Mouse (Mus musculus): ENCODE data around the gene Timeless.
"Not testable (repeated sequence)": the region's sequence is repeated elsewhere in the genome, so short reads cannot be mapped to it uniquely, and the experiment has no call there.

Timeless gene

DNA sequence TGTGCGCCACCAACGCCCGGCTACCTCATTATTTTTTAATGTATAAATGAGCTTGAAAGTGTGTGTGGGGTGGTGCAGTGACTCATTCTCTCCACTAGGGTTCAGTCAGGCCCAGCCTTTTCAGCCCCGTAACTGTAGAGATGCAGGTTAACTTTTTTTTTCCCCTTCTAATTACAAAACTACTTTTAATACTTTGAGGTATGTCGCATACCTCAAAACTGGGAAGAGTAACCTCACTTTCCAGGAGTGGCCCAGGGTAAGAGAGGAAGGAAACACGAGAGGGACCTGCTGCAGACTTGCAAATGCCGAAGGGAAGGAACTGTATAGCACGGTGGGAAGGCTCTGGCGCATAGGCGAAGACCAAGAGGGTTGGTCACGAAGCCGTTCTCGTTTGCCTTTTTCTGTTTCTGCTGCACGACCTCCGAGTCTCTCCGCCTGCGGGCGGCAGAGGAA is 19.0 kb upstream of the Timeless start:
- DNase-seq (ENCODE audit: low spot score) = no peak

DNA sequence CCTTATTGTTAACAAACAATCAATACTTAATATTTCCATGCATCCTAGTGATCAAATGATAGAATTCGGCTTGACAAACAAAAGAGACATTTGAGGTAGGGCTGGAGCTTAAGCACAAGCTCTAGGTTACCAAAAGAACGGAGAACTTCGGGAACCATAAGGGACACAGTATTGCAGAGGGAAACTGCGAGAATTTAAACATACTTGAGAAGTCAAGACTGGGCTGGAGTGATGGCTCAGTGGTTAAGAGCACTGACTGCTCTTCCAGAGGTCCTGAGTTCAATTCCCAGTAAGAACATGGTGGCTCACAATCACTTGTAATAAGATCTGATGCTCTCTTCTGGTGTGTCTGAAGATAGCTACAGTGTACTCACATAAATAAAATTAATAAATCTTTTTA is 17.8 kb upstream of the Timeless start:
- not testable (repeated sequence) for DNase-seq (ENCODE audit: low spot score)

DNA sequence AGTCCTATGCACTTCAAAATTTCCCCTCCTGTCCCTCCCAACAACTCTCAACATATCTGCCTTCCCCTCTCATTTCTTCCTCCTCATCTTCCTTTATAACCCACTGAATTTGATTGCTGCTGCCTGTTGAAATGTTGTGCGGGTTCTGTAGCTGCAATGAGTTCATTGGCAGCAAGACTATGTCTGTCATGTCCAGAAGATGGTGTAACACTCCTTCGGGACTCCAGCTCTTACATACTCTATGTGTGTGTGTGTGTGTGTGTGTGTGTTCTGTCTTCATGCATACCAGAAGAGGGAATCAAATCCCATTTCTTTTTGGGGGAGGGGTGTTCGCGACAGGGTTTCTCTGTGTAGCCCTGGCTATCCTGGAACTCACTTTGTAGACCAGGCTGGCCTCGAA is 16.9 kb upstream of the Timeless start:
- DNase-seq (ENCODE audit: low spot score) = no peak

DNA sequence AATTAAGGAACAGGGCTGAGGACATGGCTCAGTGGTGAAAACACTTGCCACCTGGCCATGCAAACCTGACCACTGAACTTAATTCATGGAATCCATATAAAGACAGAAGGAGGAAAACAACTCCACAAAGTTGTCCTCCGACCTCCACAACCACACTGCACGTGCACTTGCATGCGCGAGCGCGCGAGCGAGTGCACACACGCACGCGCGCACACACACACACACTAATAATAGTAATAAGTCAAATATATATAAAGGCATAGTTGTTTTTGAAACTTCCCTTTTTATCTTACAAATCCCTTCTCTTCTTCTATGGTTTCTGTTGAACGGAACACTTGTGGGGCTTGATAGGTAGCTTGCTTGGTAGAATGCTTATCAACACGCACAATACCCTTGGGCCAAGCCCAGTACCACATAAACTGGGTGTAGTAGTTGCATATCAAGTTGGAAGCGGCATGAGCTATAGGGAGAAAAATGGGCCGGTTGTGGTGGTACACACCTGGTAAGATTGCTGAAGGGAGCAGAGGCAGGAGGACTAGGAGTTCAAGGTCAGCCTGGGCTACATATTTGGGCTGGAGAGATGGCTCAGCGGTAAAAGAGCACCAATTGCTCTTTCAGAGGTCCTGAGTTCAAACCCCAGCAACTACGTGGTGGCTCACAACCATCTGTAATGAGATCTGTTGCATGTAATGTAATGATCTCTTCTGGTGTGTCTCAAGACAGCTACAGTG is 13.3 kb upstream of the Timeless start:
- no peak for DNase-seq (ENCODE audit: low spot score)

DNA sequence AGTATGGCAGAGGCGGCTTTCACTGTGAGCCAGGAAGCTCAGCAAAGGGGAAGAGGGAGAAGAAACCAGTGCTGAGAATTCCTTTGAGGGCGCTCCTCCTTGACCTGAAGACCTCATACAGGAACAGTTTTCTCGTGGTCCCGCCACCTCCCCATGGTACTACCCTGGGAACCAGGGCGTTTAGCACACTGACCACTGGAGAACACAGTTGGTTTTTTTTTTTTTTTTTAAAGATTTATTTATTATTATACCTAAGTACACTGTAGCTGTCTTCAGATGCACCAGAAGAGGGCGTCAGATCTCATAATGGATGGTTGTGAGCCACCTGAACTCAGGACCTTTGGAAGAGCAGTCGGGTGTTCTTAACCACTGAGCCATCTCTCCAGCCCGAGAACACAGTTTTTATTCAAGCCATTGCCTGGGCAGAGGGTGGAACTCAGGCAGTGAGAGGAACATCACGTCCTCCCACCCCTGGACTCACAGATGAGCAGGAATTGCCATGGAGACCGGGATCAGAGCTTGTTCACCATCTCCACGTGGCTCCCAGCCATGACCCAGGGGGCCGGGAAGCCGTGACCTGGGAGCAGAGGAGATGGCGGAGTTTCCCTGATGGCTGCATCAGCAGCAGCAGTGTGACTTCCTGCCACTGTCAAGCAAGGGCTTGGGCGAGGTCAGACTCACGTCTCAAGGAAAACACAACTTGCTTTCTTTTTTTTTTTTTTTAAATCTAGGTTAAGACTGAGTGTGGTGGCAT is 10.2 kb upstream of the Timeless start:
- no peak for DNase-seq (ENCODE audit: low spot score)

DNA sequence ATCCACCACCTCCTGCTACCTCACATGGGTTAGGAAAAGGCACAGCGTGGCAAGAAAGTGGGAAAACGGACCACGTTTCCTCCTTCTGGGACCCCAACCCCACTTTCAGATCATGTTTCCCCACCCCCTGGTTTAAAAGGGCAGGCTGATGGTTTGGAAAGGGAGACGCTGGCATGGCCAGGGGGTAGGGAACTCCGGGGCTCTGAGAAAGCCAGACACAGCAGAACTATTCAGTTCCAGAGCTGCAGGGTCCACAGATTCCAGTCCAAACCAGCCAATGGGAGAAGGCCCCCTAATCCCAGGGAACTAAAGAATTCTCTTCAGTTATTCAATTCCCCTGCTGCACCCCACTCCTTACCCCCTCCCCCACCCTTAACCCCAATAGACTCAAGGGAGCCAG is 6.8 kb upstream of the Timeless start:
- DNase-seq (ENCODE audit: low spot score) = no peak

DNA sequence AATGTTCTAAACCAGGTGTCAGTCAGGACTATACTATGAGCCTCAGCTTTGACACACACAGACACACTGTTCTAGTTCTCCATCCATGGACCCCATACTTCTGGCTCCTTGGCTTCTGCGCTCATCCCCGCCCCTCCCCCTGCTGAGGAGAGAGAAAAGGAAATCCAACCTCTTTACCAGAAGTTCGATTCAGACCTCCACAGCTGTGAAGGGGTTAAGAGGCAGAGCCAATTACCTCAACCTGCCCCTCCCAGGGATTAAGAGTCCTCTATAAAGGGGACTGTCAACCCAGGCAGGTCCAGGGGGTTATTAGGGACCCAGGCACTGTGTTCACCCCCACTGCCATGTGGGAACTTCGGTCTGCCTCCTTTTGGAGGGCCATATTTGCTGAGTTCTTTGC is 6.3 kb upstream of the Timeless start, which contains the start of gene Mip:
Gene Mip, plus strand, starts transcription at position 301 of the 400 bp plus-strand sequence.
- DNase-seq (ENCODE audit: low spot score) = no peak

DNA sequence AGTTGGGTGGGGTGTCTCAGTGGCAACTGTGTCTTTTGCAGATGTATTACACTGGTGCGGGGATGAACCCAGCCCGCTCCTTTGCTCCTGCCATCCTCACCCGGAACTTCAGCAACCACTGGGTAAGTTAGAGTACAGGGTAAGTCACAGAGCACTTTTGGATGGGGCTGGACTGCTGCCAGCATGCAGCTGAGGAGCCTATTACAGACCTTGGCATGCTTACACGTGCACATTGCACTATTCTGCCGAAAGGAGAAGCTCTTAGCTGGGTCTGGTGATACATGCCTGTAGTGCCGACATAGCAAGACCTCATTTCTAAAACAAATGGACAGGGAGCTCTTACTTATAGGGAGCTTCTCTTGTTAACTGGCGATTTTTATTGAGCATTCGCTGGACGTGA is 4.3 kb upstream of the Timeless start:
- DNase-seq (ENCODE audit: low spot score) = no peak

DNA sequence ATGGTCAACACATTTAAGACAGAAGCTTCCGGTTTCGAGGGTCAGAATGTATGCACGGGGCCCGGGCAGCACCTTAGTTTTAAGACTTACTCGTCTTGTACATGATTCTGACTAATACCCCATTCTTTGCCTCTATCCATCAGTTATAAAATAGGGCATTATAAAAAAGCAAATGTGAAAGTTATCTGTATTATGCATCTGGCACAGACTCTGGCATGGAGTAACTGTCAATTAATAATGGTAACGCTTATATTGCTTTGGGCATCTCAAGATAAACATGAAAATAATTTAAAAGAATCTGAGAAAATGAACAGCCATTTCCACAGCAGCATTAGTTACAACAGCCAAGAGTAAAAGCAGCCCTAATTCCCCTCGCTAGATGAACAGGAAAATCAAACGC is 3.9 kb upstream of the Timeless start:
- no peak for DNase-seq (ENCODE audit: low spot score)

DNA sequence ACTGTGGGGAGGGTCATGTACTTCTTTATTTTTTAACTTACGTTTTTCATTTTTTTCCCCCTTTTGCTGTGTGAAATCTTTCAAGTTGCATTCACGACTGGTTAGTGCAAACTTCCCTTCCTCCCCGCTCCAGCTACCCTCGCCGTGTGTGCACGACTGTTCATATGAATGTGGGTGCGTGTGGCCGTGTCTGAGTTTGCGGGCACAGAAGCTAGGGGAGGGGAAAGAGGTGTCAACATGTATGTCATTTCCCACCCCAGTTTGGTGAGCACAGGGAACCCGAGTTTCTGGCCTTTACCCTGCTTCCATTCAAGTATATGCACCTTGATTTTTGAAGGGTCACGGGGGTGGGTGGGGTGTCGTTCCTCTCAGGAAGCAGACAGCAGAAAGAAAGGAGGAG is 1.3 kb upstream of the Timeless start:
- DNase-seq (ENCODE audit: low spot score) = no peak

DNA sequence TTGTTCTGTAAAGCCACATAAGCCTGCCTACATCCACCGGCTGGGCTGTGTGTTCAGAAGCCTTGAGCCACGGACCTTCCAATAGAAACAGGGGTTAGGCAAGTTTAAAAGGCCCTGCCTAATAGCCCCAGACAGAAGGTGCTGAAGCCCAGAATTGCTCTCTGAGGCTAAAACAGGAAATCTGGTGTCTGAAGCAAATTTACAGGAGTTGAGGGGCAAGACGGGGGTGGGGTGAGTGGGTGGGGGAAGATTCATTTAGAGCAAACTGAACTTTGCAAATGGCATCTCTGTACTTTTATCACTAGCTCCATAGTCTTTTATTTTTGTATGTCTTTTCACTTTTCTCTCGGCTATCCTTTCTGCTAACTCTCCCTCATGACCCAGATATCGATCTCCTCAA is 719 bp upstream of the Timeless start:
- no peak for DNase-seq (ENCODE audit: low spot score)

DNA sequence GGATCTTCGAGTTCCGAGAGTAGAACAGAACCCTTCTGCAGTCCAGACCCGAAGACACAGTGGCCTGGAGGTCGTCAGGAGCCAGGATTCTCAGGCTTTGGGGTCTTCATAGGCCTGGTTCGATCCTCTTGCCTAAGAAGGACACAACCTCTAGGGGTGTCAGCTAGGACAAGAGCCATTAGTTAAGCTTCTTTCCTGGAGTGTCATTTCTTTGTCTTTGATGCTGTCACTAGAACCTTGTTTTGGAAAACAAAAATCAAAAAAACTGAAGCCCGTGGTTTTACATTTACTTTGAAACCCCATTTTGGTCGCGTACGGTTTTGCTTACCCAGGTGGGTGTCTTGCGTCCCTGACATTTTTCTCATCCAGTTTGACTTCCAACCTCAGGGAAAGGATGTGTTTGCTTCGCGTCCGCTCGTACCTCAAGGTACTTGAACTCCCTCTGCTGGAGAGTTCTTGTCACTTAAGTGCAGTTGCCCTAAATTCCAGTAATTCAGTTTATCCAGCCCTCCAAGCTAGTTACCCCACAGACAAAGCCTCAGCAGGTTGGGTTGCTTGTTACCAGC is 638 bp downstream of the Timeless start:
- no peak for DNase-seq (ENCODE audit: low spot score)

DNA sequence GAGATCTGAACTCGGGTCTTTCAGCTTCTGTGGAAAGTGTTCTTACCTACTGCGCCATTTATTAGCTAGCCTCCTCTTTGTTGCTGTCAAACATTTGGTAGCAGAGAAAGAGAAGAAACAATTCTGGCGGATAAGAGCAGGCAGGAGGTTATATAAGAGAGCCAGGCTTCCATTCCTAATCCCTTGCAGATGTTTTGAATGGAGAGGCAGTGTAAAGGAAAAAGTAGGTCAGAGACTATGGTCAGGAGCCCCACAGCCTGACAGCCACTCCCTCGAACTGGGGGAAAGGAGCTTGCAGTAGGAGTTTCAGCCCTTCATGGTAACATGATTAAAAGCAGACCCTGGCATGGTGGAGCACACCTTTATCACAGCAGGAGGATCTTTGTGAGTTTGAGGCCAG is 4.5 kb downstream of the Timeless start:
- DNase-seq (ENCODE audit: low spot score) = no peak

DNA sequence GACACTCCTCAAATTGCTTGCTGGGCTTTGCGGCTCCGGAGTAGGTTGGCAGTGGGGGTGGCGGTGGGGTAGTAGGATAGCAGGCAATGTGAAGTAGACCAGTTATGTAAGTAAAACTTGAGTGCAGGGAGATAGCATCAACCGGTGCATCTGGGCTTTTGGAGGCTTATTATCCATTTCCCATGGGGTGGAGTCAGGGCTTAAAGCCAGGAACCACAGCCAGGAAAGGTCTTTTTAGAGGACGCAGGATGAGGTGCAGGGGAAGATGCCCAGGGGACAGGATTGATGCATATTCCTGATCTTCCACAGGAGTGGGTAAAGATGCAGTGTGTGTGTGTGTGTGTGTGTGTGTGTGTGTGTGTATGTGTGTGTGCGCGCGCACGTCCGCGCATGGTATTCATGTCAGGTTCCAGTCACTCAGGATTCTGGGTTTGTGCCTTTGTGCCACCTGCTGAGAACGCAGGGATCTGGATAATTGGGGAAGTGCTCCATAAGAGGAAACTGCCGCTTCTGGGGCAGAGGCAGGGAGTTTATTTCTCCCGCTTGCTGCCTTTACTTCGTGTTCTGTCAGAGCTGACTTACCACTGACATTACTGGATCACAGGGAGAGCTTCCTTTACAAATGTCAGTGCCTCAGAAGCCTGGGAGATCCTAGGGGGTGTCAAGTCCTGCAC is 6.1 kb downstream of the Timeless start:
- no peak for DNase-seq (ENCODE audit: low spot score)

DNA sequence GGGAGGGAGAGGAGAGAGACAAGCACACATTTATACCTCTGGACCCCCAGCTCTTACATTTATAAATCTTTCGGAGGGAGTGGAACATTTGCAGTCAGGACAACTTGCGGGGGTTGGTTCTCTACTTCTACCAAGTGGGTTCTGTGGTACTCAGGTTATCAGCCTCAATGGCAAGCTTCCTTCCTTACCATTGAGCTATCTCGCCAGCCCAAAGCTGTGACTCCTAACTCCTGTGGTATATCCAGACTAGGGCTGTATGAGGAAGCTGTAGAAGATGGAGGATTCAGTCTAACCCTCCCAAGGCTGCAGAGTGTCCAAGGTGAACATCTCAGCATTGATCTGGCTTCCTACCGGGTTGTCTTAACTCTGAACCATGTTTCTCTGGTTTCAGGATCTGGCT is 7.3 kb downstream of the Timeless start:
- DNase-seq (ENCODE audit: low spot score) = no peak

DNA sequence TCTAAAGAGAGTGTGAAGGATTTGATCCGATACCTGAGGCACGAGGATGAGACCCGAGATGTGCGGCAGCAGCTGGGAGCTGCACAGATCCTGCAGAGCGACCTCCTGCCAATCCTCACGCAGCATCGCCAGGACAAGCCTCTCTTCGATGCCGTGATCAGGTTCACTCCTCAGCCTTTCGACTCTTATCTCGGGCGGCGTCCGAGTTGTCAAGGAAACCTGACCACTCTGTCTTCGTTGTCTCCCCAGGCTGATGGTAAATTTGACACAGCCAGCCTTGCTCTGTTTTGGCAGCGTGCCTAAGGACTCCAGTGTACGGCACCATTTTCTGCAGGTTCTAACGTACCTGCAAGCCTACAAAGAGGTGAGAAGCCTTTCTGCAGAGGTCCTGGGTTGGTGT is 8.3 kb downstream of the Timeless start:
- DNase-seq (ENCODE audit: low spot score) = no peak

DNA sequence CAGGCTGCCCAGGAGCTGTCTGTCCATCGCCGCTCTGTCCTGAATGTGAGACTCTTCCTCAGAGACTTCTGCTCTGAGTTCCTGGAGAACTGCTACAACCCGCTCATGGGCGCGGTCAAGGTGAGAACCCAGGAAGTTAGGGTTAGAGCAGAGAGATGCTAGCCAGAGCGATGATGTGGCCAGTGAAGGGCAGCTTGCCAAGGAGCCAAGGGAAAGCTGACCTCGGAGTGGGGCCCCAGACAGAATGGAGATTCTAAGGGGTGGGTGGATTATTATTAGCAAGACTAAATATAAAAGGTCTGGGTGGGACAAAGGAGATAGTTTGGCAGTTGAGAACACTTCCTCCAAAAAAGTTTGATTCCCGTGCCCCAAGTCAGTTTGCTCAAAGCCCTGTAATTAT is 11.4 kb downstream of the Timeless start:
- no peak for DNase-seq (ENCODE audit: low spot score)

DNA sequence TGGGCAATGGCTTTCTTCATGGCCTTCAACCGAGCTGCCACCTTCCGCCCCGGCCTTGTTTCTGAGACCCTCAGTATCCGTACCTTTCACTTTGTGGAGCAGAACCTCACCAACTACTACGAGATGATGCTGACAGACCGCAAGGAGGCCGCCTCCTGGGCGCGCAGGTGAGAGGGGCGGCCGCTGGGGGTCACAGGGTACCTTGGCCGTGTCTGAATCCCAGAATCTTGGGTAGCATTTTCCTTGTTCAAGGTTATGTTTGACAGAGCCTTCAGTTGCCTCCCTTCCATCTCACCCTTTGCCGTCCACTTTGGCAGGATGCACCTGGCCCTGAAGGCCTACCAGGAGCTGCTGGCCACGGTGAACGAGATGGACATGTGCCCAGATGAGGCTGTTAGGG is 12.3 kb downstream of the Timeless start:
- no peak for DNase-seq (ENCODE audit: low spot score)

DNA sequence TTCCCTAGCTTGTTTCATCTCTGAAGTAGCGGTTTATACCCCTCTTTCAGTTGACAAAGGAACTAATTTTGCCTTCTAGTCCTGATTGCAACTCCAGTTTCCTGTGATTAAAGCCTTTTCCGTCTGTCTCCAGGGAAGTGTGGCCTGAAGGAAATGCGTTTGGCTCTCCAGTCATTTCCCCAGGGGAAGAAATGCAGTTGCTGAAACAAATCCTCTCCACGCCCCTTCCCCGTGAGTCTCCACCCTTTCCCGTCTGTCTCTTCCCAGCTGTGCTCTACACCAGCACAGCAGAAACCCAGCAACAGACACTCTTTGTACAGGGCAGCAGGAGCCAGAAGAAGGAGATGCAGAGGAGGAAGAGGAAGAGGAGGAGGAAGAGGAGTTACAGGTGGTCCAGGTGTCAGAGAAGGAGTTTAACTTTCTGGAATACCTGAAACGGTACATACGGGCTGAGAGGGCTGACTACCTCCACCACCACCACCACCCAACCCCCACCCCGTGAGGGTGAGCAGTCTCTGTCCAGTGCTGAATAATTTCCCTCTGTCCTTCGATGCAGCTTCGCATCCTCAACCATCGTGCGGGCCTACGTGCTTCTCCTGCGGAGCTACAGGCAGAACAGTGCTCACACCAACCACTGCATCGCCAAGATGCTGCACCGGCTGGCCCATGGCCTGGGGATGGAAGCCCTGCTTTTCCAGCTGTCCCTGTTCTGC is 15.3 kb downstream of the Timeless start:
- DNase-seq (ENCODE audit: low spot score) = no peak

DNA sequence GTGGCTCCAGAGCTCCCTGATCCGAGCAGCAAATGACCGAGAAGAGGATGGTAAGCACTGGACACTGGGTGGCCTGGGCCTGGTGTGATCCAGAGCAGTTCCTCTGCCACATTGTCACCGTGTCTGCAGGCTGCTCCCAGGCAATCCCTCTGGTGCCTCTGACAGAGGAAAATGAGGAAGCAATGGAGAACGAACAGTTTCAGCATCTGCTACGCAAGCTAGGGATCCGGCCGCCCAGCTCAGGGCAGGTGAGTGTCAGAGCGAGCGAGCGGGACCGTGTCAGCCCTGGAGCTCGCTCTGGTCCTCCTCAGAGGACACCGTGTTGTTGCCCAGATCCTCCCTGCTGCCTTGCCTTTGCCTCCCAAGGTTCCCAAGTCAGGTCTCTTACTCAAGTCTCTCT is 18.7 kb downstream of the Timeless start:
- no peak for DNase-seq (ENCODE audit: low spot score)

DNA sequence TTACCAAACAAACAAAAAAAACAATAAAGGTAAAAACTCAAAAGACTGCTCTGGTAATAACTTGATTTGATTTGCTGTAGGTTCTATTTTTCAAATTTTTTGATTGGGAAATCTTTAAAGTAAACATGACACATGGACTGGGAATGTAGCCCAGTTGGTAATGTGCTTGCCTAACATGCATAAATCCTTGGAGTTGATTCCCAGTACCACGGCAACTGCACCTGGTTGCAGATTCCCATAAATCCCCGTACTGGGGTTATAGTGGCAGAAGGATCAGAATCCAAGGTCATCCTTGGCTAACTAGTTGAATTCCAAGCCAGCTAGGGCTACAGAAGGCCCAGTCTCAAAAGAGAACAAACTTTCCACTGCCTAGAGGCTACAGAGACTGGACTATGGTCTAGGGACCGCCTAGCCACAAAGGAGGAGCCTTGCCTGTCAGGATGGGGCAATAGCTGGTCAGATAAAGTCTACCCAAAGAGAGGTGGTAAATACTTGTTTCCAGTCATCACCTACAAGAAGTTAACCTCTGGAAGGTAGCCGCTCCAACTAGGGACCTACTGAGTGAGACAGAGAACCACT is 21.9 kb downstream of the Timeless start, which contains the start of gene Apon:
Gene Apon, plus strand, starts transcription at position 420 of the 579 bp plus-strand sequence.
- no peak for DNase-seq (ENCODE audit: low spot score)

DNA sequence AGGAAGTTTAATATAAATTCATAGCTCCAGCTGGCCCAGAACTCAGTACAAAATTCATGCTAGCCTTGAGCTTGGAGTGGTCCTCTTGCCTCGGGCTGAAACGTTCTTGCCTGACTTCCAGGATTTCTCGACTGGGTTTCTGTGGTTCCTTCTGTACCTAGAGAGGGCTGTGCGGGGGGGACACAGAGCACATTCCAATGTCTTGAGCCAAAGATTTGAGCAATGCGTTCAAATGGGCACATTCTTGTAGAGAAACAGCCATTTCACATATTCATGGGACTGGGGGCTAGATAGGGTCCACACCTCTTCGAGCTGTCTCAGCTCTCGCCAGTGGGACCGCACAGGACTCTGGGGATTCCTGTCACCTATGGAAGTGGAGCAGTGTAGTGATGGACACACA is 24.1 kb downstream of the Timeless start:
- no peak for DNase-seq (ENCODE audit: low spot score)
